Mouse (Mus musculus) mouse embryonic stem cell (cell line): ENCODE data around the gene Nrm.

Experiments
- in situ Hi-C, 2 experiments: fragments of 300-500 bp; cut with MboI; formaldehyde crosslinking; loops; 1 replicate in 1 of 2; 3 replicates in 1 of 2; pipeline ENCODE4 v1.14.3; 2019 to 2020; ENCODE audit warnings: low sequenced_read_pairs in 2 of 2, low pct_unique_long_range_greater_than_20kb in 1 of 2, mixed read lengths in 1 of 2; ENCODE audit not compliant: unreplicated experiment in 1 of 2

Nrm gene

DNA sequence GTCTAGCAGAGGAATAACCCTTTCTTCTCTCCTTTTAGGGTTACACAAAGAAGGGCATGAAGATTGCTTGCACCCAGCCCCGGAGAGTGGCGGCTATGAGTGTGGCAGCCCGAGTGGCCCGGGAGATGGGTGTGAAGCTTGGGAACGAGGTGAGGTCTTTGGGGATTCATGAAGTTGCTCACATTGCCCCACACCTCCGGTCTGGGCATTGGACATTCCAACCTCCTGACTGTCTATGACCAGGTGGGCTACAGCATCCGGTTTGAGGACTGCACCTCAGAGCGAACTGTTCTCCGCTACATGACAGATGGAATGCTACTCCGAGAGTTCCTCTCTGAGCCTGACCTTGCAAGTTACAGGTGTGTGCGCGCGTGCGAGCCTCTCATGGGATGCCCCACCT is 22.7 kb downstream of the Nrm start:
- in situ Hi-C loops, result no loop called here

- in situ Hi-C loops, result no loop called here
These were observed 26.6 kb downstream of the Nrm start for GRCm38 (mm10) chr17:35887725-35888124.

DNA sequence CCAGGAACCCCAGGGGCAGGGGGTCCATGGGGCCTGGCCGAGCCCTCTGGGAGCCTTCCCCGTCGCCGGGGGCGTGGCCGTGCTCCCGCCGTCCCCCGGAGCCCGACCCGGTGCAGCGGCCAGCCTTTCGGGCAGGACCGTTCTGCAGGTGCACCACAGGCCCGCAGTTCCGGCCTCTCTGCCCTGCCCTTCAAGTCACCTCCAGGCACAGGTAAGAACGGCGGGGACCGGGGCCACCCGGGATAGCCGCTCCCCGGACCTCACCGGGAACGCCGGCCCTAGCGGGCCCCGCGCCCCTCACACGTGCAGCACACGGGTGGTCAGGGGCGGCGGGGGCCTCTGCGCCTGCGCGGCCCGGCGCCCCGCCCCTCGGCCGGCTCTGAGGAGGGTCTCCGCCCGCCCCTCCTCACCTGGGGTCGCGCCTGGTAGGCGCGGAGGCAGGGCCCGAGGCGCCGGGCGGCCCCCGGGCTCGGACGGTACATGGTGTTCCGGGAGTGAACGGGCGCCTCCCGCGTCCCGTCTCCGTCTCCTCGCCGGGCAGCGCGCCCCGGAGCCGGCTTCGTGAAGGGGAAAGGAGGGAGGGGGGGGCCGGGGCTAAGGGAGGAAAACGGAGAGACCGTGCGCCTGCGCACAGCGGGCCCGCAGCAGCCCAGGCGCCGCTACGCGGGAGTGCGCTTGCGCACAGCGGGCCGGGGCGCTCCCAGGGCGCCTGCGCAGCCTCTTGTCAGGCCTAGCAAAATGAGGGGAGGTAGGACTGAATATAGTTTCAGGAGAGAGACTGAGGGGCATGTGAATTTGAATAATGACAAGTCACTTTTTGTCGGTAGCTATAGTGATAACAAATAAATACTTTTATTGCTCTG is 35.9 kb downstream of the Nrm start, which contains the start of gene 2310061I04Rik:
Gene 2310061I04Rik (minus strand): TSS at position 651 of the 863 bp plus-strand sequence.
- in situ Hi-C loops, result no loop called here

DNA sequence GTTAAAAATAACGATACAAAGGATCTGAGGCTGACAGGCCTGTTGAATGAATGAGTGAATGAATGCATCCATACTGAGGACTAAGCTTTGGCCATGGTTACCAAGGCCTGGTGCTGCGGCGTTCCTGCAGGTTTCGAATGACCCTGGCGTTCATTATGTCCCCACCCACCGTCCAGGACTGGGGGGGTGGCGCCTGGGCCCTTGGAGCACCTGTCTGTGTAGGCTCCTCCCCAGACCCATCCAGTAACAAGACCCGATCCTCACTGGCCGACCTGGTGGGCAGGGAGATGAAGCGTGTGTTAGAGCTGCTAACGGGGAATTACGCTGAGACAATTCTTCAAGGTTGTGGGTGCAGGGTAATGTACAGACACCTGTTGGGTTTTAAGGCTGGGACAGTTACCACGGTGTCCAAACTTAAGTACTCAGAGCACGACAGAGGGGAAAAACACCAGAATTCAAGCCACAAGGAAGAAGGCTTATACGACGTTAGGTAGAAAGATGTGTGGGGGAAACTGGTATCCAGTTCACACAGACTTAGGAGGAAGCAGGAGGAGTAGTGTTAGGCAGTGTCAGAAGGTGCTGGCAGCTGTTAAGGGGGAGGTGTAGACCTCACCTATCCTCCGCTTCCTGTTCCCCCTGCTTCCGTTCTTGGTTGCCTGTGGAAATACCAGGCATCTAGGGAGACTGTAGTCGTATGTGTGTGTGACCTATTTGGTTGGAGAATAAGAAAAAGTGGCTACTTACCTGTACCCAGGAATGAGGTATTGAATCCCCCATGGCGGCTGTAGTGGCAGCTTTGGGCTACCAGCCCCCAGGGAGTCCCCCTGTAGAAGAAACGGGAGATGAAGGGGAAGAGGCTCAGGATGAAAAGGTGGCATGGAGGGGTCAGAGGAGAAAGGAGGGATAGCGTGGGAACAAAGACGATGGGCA is 36.8 kb downstream of the Nrm start:
- in situ Hi-C loops, result no loop called here

GRCm38 (mm10) chr17:35900636-35901035 is 39.5 kb downstream of the Nrm start:
- in situ Hi-C loops, result no loop called here

GRCm38 (mm10) chr17:35903343-35903991 is 42.3 kb downstream of the Nrm start:
- in situ Hi-C loops, result no loop called here

GRCm38 (mm10) chr17:35903992-35904355 is 42.9 kb downstream of the Nrm start:
- in situ Hi-C loops, result no loop called here

DNA sequence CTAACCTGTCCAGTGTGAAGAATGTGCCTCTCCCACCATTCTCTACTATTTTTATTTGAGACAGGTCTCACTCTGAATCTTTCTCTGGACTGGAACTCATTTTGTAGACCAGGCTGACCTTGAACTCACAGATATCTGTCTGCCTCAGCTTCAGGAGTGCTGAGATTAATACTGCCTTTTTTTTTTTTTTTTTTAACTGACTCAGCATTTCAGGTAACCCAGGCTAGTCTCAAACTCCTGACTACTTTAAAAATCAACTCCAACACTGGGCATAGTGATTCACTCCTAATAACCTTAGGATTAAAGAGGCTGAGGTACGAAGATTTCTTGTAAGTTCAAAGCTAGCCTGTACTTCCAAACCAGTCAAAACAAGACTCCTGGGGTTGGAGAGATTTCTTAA is 44.5 kb downstream of the Nrm start:
- in situ Hi-C loops, result no loop called here

DNA sequence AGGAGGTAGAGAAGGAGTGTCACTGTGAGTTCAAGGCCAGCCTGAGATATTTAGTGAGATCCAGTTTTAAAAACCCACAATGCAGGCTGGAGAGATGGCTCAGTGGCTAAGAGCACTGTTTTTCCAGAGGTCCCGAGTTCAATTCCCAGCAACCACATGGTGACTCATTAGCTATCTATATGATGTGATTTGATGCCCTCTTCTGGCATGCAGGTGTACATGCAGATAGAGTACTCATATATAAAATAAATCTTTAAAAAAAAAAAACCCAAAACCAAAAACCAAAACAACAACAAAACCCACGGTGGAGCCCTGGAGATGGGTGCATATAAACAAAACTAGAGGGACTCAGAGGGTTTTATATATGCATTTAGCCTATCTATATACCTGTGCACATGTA is 46.5 kb downstream of the Nrm start:
- in situ Hi-C loops, result no loop called here

DNA sequence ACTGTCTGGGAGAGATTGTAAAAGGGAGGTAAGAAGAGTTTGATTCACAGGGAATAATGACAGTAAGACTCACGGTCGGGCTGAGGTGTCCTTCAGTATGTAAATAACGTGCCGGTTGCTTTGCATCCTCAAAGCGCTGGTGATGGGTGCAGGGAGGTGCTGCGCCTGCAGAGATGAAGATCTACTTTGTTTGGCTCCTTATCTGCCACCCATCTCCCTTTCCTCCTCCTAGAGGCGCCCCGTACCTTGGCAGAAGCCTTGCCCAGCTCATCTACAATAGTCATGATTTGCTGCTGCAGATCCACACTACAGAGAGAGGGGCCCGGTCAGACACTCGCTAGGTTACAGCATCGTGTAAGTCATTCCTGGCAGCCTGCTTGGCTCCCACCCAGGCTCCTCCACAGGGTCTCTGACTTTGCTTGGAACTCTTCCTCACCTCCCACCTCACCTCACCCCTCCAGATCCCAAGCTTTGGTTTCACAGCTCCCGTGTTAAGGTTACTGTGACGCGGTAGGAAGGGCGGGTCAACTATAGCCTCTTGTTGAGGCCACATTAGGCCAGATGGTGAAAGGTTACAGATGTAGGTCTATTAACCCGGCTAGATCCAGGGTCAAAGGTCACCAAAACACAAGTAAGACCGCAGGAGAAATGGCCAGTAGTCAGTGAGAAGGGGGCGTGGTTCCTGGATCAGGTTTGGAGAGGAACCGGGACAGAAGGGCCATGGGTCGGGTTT is 48.2 kb downstream of the Nrm start:
- in situ Hi-C loops, result no loop called here

DNA sequence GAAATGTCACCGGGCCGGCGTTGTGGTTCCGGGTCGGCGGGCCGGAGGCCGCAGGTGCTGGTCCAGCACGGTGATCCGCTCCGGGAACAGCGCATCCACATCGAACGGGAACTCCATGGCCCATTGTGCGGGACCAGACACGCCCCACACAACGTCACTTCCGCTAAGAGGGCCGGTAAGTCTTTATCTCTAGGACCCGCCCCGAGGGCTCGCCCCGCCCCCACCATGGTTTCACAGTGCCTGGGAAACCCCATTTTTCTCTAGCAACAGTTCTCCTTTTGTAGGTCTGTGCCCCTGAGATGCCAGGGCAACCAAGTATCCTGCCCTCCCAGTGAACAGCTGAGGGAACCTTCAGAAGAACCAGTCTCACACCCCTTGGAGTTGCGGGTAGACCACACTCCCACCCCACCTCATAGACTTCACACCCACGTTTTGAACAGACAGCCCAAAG is 48.8 kb downstream of the Nrm start, which contains the start of gene Atat1:
Gene Atat1 (minus strand): TSS at position 157 of the 451 bp plus-strand sequence.
- in situ Hi-C loops, result no loop called here

- in situ Hi-C loops, result no loop called here
These were observed 53.9 kb downstream of the Nrm start for GRCm38 (mm10) chr17:35914975-35915374.
